Mouse (Mus musculus): ENCODE measurements around the gene C1qb.

The C1qb gene

GRCm38 (mm10) chr4:136886101-136886500 lies at the start of gene C1qb:
Gene C1qb (minus strand): TSS chr4:136886187.
- DNase-seq (ENCODE audit: low spot score in 2 of 2), result no peak

GRCm38 (mm10) chr4:136934746-136935613 lies 49.0 kb upstream of the C1qb start:
- DNase-seq (ENCODE audit: low spot score in 2 of 2), result no peak

- DNase-seq (ENCODE audit: low spot score in 2 of 2), result no peak
Observed at GRCm38 (mm10) chr4:136930474-136930873, 44.5 kb upstream of the C1qb start.

GRCm38 (mm10) chr4:136928928-136929327 lies 42.9 kb upstream of the C1qb start:
- DNase-seq (ENCODE audit: low spot score in 2 of 2), result peak in 1 of 2 experiments; percentile 28

GRCm38 (mm10) chr4:136925804-136926203 lies 39.8 kb upstream of the C1qb start:
- no peak for DNase-seq (ENCODE audit: low spot score in 2 of 2)

- peak; percentile 23 to 28 for DNase-seq (ENCODE audit: low spot score in 2 of 2)
Observed at GRCm38 (mm10) chr4:136924529-136924928, 38.5 kb upstream of the C1qb start.

GRCm38 (mm10) chr4:136919526-136919925 lies 33.5 kb upstream of the C1qb start:
- DNase-seq (ENCODE audit: low spot score in 2 of 2), result peak in 1 of 2 experiments; percentile 19

GRCm38 (mm10) chr4:136918834-136919233 lies 32.8 kb upstream of the C1qb start:
- no peak for DNase-seq (ENCODE audit: low spot score in 2 of 2)

GRCm38 (mm10) chr4:136917165-136917524 lies 31.2 kb upstream of the C1qb start:
- DNase-seq (ENCODE audit: low spot score in 2 of 2), result no peak

- no peak for DNase-seq (ENCODE audit: low spot score in 2 of 2)
Observed at GRCm38 (mm10) chr4:136916359-136917164, 30.6 kb upstream of the C1qb start.

- DNase-seq (ENCODE audit: low spot score in 2 of 2), result no peak
Observed at GRCm38 (mm10) chr4:136912841-136913240, 26.9 kb upstream of the C1qb start.

- DNase-seq (ENCODE audit: low spot score in 2 of 2), result peak in 1 of 2 experiments; percentile 25
Observed at GRCm38 (mm10) chr4:136911804-136912203, 25.8 kb upstream of the C1qb start.

GRCm38 (mm10) chr4:136911211-136911646 lies 25.2 kb upstream of the C1qb start:
- no peak for DNase-seq (ENCODE audit: low spot score in 2 of 2)

- no peak for DNase-seq (ENCODE audit: low spot score in 2 of 2)
Observed at GRCm38 (mm10) chr4:136907809-136908208, 21.8 kb upstream of the C1qb start.

- no peak for DNase-seq (ENCODE audit: low spot score in 2 of 2)
Observed at GRCm38 (mm10) chr4:136907033-136907432, 21.0 kb upstream of the C1qb start.

- DNase-seq (ENCODE audit: low spot score in 2 of 2), result no peak
Observed at GRCm38 (mm10) chr4:136904767-136905539, 19.0 kb upstream of the C1qb start.

- DNase-seq (ENCODE audit: low spot score in 2 of 2), result no peak
Observed at GRCm38 (mm10) chr4:136899154-136899553, 13.2 kb upstream of the C1qb start.

GRCm38 (mm10) chr4:136898637-136899036 lies 12.7 kb upstream of the C1qb start, which contains the start of gene C1qa:
Gene C1qa (minus strand): TSS chr4:136898803.
- no peak for DNase-seq (ENCODE audit: low spot score in 2 of 2)

- DNase-seq (ENCODE audit: low spot score in 2 of 2), result no peak
Observed at GRCm38 (mm10) chr4:136898084-136898598, 12.2 kb upstream of the C1qb start.

GRCm38 (mm10) chr4:136896461-136896860 lies 10.5 kb upstream of the C1qb start:
- DNase-seq (ENCODE audit: low spot score in 2 of 2), result no peak

- DNase-seq (ENCODE audit: low spot score in 2 of 2), result no peak
Observed at GRCm38 (mm10) chr4:136895861-136896260, 9.9 kb upstream of the C1qb start.

GRCm38 (mm10) chr4:136894821-136895220 lies 8.8 kb upstream of the C1qb start:
- DNase-seq (ENCODE audit: low spot score in 2 of 2), result no peak
